Mouse (Mus musculus) ES-CJ7 (cell line): ENCODE data around the gene Arhgap33.
"Not testable (repeated sequence)": the region's sequence is repeated elsewhere in the genome, so short reads cannot be mapped to it uniquely, and the experiment has no call there.

Experiments used
- DNase-seq: peaks from one replicate; pipeline ENCODE4 v3.0.0; 2011; ENCODE audit warnings: low read depth, low spot score

Gene Arhgap33

DNA sequence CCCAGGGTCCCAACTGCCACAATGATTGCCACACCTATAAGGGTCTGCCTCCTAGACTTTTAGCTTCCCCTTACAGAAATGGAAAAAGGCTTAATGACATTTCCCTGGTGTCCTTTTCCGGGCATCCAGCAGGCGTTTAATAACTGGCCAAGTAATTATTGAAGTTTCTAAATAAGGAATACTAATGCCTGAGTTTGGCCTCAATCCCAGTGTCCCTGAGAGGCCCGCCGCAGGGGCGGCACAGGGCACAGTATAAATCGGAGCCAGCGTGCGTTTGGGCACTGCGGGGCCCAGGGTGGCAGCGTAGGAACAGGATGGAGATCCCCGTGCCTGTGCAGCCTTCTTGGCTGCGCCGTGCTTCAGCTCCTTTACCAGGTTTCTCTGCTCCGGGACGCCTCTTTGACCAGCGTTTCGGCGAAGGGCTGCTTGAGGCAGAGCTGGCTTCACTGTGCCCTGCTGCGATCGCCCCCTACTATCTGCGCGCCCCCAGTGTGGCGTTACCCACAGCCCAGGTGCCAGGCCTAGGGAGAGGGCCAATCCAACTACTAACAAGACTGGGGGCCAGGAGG is 18.2 kb upstream of the Arhgap33 start:
- DNase-seq, result no peak

DNA sequence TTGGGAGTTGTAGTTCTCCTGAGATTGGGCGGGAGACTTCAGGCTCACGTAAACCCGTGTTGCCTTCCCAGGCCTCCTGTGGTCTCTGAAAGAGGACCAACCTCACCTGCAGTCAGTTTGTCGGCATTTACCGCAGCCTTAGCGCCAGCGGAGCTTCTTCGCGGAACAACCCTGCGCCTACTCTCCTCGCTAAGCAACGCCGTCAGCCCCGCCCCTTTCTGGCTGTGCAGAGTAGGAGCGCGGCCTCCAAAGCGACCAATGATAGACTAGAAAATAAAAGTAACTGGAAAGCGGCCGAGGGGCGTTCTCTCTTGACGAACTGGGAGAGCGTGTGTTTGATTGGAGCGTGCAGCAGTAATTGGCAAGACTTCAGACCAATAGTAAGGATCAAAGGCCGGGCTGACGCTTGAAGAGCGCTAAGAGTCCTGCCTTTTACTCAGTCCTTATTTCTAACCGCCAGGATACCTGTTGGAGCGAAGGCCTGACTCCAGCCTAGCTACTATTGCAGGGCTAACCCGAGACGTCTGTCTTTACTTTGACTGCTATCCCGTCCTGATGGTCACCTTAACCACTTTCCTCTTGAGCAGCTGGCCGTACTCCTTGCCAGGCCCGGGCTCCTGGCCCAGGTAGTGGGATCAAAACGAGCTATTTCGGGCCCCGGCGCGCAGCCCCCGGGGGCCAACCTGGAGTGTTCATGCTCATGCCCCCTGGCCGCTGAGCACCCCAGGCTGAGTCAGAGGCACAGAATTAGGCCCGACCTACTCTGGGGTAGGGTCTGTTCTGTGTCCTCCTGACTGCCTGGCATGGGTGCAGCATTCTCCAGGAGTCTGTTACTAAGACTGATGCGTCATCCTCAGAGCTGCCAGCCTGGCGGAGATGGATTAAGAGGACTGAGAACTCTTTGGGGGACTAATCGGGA is 17.5 kb upstream of the Arhgap33 start, which contains the start of the genes Hspb6 and Proser3:
Hspb6 (plus strand) TSS at position 77 of the 919 bp plus-strand sequence.
Proser3 (minus strand) TSS at position 198 of the 919 bp plus-strand sequence.
- peak; percentile 99 for DNase-seq

DNA sequence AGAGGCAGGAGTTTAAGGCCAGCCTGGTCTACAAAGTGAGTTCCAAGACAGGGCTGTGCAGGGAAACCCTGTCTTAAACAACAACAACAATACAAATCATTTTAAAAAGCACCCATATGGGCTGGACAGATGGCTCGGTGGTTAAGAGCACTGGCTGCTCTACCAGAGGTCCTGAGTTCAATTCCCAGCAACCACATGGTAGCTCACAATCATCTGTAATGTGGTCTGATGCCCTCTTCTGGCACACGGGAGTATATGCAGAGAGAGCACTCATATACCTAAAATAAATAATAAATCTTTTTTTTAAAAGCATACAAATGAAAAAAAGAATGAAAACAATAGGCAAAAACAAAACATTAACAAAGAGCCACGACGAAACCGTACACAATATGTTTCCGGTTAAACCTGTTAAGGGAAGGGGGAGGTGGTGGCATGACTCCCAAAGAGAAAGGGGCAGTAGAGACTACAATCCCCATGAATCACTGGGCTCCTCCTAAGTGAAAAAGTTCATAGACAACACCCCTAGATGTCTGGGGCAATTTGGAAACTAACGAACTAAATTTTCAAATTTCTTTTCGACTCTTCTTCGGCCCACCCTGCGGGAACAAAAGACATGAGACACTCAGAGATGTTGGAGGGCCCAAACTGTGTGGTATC is 16.7 kb upstream of the Arhgap33 start:
- DNase-seq, result no peak

DNA sequence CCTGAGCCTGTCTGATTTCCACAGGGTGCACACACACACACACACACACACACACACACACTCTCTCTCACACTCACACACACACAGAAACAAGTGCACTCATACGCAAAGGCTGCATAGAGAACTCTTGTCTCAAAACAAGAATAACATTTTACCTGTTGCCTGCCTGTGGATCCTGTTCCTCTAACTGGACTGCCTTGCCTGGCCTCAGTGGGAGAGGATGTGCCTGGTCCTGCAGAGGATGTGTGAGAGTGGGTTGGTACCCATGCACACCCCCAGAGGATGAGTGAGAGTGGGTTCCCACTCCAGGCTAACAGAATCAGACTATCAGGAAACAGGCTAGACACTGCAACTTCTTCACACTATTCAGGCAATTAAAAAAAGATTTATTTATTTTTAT is 15.7 kb upstream of the Arhgap33 start:
- no peak for DNase-seq

DNA sequence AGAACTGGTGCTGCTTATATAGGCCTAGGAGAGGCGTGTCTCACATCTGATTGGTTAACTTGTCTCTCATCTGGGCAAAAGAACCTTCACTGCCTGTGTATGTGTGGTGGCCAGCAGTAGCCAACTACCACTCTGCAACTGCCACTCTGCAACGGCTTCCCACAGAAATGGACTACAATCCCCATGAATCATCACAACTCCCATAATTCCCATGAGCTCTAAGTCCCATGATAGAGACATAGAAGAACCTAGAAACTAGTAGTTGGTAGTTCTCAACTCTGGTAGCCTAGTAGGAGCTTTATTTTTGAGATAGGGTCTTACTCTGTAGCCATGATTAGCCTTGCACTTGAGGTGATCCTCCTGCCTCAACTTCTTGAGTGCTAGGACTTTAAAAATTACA is 15.0 kb upstream of the Arhgap33 start:
- no peak for DNase-seq

DNA sequence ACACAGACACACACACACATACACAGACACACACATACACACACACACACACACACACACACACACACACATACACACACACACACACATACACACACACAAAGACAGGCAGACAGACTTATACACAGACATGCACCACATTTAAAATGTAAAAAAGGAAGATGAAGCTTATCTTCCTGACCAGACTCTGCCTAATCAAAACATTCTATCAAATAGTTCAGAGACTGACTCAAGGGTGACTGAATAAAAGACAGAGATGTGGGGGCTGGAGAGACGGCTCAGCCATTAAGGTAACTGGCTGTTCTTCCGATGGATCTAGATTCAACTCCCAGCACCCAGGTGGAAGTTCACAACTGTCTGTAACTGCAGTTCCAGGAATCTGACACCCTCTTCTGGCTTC is 9.5 kb upstream of the Arhgap33 start:
- no peak for DNase-seq

DNA sequence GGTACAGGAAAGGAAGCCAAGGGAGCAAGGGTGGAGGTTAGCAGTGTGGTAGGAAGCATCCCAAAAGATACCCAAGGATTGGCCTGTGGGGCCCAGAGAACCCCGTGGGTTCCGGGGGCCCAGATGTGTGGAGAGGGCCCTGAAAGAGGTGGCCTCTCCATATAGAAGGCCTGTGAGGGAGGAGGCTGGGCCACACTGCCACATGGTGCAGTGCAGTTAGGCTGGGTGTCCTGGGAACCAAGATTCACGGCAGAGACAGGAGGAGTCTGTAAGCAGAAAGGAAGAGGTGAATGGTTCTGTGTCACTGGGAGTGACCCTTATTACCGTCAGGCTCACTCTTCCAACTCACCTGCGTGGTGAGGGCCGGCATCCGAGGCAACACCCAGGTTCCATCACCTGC is 5.7 kb upstream of the Arhgap33 start:
- no peak for DNase-seq

DNA sequence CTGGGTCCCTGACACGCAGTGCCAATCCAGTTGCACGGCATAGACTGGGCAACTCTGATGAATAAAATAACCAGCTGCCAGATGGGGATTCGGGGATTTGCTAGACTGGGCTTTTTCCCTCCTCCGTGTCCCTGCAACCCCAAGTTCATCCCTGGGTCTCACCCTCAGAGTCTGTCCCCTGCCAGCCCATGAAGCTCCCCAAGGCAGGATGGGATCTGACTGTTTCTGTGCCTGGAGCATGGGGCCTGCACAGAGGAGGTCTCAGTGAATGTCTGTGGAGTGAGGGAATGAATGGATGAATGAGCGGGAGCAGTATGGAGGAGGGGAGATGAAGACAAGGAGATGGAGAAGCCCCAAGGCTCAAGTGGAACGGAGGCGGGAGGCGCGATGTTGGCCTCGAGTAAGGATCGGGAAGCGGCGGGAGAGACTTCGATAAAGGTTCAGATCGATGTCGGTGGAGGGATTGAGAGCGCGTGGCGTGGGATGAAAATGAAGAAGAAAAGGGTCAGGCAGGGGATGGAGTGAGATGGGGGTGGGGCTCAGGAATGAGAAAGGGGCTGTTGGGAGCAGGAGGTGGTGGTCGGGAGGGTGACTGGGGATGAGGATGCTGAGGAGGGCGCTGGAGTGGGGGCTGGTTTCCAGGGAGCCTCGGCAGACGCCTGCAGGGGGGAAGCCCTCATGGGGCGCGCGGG is 773 bp downstream of the Arhgap33 start:
- no peak for DNase-seq

DNA sequence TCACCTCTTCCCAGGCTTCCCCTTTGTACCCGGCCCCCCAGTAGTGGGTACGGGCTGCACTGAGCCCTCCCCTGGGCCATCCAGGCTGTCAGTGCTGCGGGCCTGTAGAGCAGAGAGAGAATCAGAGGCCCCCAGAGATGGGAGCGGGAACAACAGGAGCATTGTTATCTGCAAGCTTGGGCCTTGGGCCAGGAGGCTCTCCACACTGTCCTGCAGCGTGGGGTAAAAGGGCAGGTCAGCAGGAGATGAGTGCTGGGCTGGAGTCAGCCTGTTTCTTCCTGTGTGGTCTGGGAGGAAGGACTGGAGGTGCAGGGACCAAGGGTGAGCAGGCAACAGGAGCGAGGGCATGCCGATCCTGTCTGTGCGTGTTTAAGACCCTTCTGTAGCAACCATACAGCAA is 1.9 kb downstream of the Arhgap33 start:
- no peak for DNase-seq

DNA sequence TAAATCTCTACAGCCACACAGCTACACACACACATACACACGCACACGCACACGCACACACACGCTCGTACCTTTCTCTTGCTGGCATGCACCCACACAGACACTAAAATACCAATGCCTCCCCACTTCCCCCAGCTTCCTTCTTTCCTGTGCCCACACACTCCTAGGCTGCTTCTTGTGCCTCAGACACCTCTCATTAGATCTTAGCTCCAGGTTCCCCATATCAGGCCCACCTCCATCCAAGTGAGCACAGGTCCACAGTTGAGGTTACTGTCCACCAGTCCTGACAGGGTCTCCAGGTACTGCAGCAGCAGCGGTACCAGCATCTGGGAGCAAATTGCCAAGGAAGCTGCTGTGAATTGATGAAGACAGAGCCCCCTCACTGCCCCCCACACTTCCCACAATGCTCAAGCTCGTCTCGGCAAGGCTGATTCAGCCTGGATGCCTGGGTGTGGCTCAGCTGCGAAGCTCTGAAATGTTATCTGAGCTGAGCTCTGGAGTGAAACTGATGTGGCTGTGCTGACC is 3.5 kb downstream of the Arhgap33 start:
- DNase-seq, result no peak

DNA sequence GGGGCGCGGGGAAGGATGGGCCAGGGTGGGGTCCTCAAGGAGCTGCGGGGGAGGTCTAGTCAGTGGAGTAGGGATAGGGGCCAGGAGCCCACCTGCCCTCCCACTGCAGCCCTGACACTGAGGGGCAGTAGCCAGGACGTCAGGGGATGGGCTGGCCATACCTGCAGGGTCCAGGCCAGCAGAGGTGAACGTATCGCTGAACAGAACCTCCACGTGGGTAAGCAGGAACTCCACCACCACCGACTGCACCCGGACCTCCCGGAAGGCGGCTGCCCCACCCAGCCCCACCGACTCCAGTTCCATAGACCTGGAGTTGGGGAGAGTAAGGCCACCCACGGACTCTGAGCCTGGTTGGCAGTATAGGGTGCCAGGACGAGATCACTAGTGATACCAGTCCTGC is 7.9 kb downstream of the Arhgap33 start:
- no peak for DNase-seq

DNA sequence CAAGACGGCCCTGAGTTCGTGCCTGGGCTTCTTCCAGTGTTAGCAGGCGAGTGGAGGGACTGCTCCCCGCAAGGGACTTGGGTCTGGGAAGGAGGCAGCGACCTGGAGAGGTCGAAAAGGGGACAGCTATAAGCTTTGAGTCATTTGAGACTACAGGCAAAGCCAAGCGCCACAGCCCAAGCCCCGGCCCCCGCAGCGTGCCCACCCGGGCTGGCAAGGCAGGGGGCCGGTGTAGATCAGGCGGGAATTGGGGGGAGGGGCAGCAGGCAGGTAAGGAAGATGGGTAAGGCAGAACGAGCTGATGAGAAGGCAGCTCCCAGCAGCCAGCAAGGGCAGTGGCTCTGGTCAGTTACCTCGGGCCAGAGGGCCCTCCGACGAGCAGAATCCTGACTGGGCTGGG is 8.5 kb downstream of the Arhgap33 start:
- no peak for DNase-seq

DNA sequence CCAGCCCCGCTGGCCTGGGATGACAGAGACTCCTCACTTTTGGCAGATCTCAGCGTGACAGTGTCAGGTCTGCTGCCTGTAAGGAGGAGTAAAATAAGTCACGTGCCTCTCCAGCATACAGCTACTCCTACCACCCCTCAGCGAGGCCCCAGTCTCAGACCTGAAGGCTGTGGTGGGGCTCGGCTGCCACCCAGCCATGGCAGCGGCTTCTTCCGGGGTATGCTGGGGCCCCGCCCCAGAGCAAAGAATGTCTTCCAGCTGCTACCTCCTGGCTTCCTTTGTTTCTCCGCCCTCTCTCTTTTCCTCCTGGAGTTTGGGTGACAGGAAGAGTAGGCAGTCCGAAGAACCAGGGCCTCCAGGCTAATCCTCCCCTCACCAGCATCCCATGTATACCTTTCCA is 8.9 kb downstream of the Arhgap33 start:
- DNase-seq, result peak; percentile 26

DNA sequence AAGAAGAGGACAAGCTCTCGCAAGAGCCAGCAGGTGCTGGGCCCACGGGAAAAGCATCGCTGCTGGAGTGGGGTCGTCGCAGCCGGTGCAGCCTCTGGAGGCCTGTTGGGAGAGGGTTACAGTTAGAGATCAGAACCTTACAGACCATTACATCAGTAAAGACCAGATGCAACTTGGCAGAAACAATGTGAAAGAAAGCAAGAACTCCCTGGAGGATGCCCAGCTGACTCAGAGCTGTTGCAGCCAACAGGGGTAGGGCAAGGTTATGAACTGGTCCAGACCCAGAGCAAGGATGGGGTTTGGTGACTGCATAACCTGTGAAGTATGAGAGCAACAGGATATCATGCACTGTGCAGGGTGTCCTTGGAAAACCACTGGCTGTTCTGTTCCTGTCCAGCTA is 10.4 kb downstream of the Arhgap33 start:
- DNase-seq, result no peak

DNA sequence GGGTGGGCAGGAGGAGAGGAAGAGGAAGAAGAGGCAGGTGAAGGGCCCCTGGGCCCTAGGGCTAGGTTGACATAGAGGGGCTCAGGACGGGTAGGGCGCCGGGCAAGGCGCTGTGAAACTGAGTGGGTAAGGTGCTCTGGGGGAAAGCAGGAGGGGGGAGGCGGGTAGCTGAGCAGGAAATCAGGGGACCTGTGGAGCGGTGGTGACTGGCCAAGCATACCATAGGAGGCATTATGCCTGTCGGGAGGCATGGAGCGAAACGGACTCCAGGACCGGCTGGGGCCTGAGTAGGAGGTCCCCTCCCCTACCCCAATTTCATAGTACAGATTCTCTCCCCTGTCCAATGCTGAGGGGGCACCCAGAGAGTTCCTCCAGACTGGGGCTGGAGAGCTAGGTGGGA is 12.0 kb downstream of the Arhgap33 start:
- DNase-seq, result no peak

DNA sequence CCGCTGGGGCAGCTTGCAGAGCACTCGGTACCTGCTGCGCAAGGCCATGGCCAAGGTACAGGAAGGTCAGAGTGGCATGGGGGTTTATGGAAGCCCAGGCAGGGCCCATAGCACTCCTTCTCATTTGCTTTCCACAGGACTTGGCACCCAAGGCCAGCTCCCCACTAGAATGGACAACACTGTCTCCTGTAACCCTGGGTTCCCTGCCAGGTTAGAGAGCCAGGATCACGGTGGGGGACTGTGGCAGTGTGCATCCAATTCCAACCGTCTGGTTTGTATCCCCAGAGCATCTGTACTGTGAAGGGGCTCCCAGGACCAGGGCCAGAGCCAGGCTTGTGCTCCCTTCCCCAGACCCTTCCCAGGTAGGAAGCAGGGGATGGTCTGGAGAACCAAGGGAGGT is 14.0 kb downstream of the Arhgap33 start:
- no peak for DNase-seq

DNA sequence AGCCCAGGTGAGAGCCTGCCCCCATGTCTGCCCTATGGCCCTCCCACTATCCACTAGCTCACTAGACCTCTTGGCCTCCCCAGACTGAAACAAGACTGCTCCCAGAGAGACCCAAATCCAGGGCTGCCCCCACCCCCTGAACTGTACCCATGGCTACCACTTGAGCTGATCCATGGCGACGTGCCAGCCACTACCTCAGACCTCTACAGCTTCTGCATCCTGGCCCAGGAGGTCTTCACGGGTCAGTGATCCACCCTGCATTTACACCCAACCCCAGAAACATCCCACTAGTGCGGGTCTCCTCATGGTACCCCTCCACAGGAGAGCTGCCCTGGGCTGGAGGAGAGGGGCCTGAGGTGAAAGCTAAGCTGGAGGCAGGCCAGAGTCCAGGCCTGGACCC is 14.5 kb downstream of the Arhgap33 start:
- no peak for DNase-seq

DNA sequence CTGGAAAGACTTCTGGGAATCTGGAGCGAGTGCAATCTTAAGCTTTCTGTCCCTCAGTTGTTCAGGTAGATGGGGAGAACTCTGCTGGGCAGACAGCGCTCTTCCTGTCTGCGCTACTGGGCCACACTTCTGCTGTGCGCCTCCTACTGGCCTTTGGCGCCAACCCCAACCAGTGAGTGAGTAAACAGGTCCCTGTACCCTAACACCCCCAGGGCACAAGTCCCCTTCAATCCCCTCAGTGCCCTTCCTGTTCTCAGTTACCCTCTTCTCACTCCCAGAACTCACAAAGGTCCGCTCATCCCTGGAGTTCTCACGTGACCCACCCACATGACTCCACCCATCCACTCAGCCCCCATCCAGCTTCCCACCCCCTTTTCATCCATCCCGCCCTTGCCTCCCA is 16.5 kb downstream of the Arhgap33 start:
- DNase-seq, result peak; percentile 60

DNA sequence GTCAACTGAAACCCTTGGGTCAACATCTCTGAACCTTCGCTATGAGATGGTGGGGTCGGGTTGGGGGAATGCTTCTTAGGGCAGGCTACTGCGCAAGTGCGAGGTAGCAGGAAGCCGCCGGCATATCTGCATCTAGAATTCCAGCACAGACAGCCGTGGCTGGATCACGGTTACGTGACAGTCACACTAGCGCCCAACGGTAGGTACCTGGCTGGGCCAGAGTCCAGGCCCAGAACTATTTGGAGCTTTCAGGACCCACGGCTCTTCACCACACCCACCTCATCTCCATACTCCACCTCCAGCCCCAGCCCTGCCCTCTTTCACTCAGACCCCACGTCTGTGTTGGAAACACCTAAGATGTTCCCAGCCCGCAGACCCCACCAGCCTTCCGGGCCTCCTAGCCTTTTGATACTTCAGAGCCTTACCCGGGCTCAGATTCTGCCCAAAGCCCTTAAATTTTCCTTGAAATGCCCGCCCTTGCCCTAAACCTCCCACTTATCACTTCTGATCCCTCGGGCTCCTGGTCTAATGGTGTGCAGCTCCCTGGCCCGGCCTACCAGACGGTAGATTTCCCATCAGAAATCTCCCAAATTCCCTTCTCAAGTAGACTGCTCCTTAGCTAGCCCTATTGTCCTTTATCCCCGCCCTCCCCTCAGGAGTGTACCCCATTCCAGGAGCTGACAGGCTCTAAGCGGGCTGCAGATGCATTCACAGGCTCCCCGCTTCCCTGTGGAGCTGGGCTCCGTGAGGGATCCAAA is 19.7 kb downstream of the Arhgap33 start:
- peak; percentile 88 for DNase-seq

DNA sequence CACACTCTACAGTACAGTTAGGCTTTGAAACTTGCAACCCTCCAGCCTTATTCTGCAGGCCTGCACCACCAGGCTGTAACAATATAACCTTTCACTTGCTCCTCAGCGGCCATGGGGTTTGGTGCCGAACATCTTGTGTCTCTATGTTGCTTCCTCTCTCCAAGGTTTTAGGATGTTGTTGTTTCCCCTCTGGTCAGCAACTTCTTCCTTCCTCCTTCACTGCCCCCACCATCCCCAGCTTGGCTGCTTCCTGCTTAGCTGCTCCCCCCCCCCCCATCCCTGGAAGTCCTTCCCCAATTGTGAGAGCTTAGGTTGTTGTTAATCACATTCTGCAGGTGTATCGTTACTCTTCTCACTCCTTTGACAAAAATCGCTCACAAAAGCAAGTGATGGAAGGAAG is 26.8 kb downstream of the Arhgap33 start:
- no peak for DNase-seq

DNA sequence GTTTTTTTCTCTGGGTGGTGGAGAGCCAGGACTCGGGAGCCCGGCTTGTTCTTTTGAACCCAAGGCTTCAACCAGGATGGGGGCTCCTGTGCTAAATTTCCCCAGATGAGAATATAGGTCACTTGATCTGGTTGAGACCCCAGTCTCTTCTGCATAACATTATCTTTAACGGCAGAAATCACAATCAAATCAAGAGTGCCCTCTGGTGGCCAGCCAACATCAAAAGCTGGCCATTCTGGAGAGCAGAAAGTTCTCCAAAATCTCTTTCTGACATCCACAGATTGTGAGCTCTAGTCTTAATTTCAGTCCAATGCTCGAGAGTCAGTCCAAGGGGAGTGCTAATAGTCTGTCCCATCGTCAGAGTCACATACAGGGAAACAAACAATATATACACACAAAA is 33.7 kb downstream of the Arhgap33 start:
- not testable (repeated sequence) for DNase-seq
